Mouse (Mus musculus) regulatory T cell (primary cell): Measurements from ENCODE around the gene Paqr4.
"Not testable (repeated sequence)": the region's sequence is repeated elsewhere in the genome, so short reads cannot be mapped to it uniquely, and the experiment has no call there.

Experiments
- in situ Hi-C: fragments of 300-600 bp; cut with MboI, MseI; formaldehyde crosslinking; loops from one replicate; pipeline ENCODE4 v1.15.1; 2025; ENCODE audit warnings: high pct_unique_total_duplicates

The Paqr4 gene

GRCm38 (mm10) chr17:23740598-23741021 is at the start of gene Paqr4:
Paqr4 (minus strand) TSS chr17:23740867.
- in situ Hi-C loops: no loop called here

- in situ Hi-C loops: loop anchor here (5.0 kb wide), 1 partner anchor 177 kb away; no protein-coding TSS in a partner anchor
Measured at GRCm38 (mm10) chr17:23789749-23790268, 49.1 kb upstream of the Paqr4 start.

GRCm38 (mm10) chr17:23788973-23789372 is 48.3 kb upstream of the Paqr4 start:
- in situ Hi-C loops: loop anchor here (5.0 kb wide), 1 partner anchor 178 kb away; no protein-coding TSS in a partner anchor

- in situ Hi-C loops: loop anchor here (5.0 kb wide), 1 partner anchor 181 kb away; no protein-coding TSS in a partner anchor
Measured at GRCm38 (mm10) chr17:23786510-23786931, 45.9 kb upstream of the Paqr4 start.

- in situ Hi-C loops: loop anchor here (5.0 kb wide), 1 partner anchor 181 kb away; no protein-coding TSS in a partner anchor
Measured at GRCm38 (mm10) chr17:23785561-23786471, 45.1 kb upstream of the Paqr4 start, which contains the start of gene Flywch2. Flywch2 (minus strand) TSS chr17:23786081.

GRCm38 (mm10) chr17:23783352-23783751 is 42.7 kb upstream of the Paqr4 start:
- in situ Hi-C loops: no loop called here

- in situ Hi-C loops: loop anchor here (5.0 kb wide), 1 partner anchor 39 kb away; no protein-coding TSS in a partner anchor
Measured at GRCm38 (mm10) chr17:23778447-23778846, 37.8 kb upstream of the Paqr4 start.

- in situ Hi-C loops: loop anchor here (5.0 kb wide), 1 partner anchor 40 kb away; no protein-coding TSS in a partner anchor
Measured at GRCm38 (mm10) chr17:23777141-23777540, 36.5 kb upstream of the Paqr4 start.

- in situ Hi-C loops: loop anchor here (5.0 kb wide), 1 partner anchor 41 kb away; no protein-coding TSS in a partner anchor
Measured at GRCm38 (mm10) chr17:23776216-23776615, 35.5 kb upstream of the Paqr4 start.

GRCm38 (mm10) chr17:23774090-23774489 is 33.4 kb upstream of the Paqr4 start:
- in situ Hi-C loops: no loop called here

GRCm38 (mm10) chr17:23773676-23774075 is 33.0 kb upstream of the Paqr4 start:
- in situ Hi-C loops: no loop called here

GRCm38 (mm10) chr17:23772219-23772556 is 31.5 kb upstream of the Paqr4 start:
- in situ Hi-C loops: not testable (repeated sequence)

- in situ Hi-C loops: no loop called here
Measured at GRCm38 (mm10) chr17:23771284-23772218, 30.9 kb upstream of the Paqr4 start, which contains the start of gene Flywch1. Flywch1 (minus strand) TSS chr17:23771602.

- in situ Hi-C loops: no loop called here
Measured at GRCm38 (mm10) chr17:23770896-23771283, 30.2 kb upstream of the Paqr4 start.

GRCm38 (mm10) chr17:23770493-23770892 is 29.8 kb upstream of the Paqr4 start:
- in situ Hi-C loops: no loop called here

- in situ Hi-C loops: no loop called here
Measured at GRCm38 (mm10) chr17:23762976-23763375, 22.3 kb upstream of the Paqr4 start.

- in situ Hi-C loops: no loop called here
Measured at GRCm38 (mm10) chr17:23761155-23761554, 20.5 kb upstream of the Paqr4 start.

- in situ Hi-C loops: no loop called here
Measured at GRCm38 (mm10) chr17:23760231-23760630, 19.6 kb upstream of the Paqr4 start.

- in situ Hi-C loops: no loop called here
Measured at GRCm38 (mm10) chr17:23758801-23759200, 18.1 kb upstream of the Paqr4 start.

- in situ Hi-C loops: no loop called here
Measured at GRCm38 (mm10) chr17:23757581-23757980, 16.9 kb upstream of the Paqr4 start.

- in situ Hi-C loops: no loop called here
Measured at GRCm38 (mm10) chr17:23755689-23756088, 15.0 kb upstream of the Paqr4 start.
